Mouse (Mus musculus): ENCODE results near the gene Neurl1a.

The Neurl1a gene

GRCm38 (mm10) chr19:47286886-47287450 lies 108.3 kb downstream of the Neurl1a start:
- no peak for DNase-seq (ENCODE audit: low read depth)

GRCm38 (mm10) chr19:47291307-47292080 lies 112.9 kb downstream of the Neurl1a start:
- DNase-seq (ENCODE audit: low read depth) = no peak

GRCm38 (mm10) chr19:47292451-47292951 lies 113.9 kb downstream of the Neurl1a start:
- no peak for DNase-seq (ENCODE audit: low read depth)

- no peak for DNase-seq (ENCODE audit: low read depth)
Measured at GRCm38 (mm10) chr19:47298100-47298499, 119.5 kb downstream of the Neurl1a start.

GRCm38 (mm10) chr19:47301303-47302190 lies 122.9 kb downstream of the Neurl1a start:
- DNase-seq (ENCODE audit: low read depth) = no peak

- no peak for DNase-seq (ENCODE audit: low read depth)
Measured at GRCm38 (mm10) chr19:47302191-47302852, 123.7 kb downstream of the Neurl1a start.

- no peak for DNase-seq (ENCODE audit: low read depth)
Measured at GRCm38 (mm10) chr19:47303128-47303527, 124.5 kb downstream of the Neurl1a start.

GRCm38 (mm10) chr19:47304170-47304745 lies 125.6 kb downstream of the Neurl1a start:
- no peak for DNase-seq (ENCODE audit: low read depth)

GRCm38 (mm10) chr19:47305401-47305800 lies 126.8 kb downstream of the Neurl1a start:
- DNase-seq (ENCODE audit: low read depth) = no peak

- DNase-seq (ENCODE audit: low read depth) = no peak
Measured at GRCm38 (mm10) chr19:47306128-47306916, 127.7 kb downstream of the Neurl1a start.

- no peak for DNase-seq (ENCODE audit: low read depth)
Measured at GRCm38 (mm10) chr19:47306917-47307315, 128.3 kb downstream of the Neurl1a start.
